Mouse (Mus musculus) ES-Bruce4 (cell line): ENCODE data around the gene Fam169b.

ENCODE experiments used
- CTCF ChIP-seq: IDR thresholded peaks from one replicate; pipeline ENCODE4 v1.8.1; 2011; ENCODE audit warnings: low read depth, low read length
- EP300 ChIP-seq: IDR thresholded peaks from 2 replicates; pipeline ENCODE4 v1.6.1; 2011; ENCODE audit warnings: low read depth, low read length; ENCODE audit not compliant: insufficient read depth
- POLR2A ChIP-seq: IDR thresholded peaks from one replicate; pipeline ENCODE4 v1.8.1; 2011; ENCODE audit warnings: low read length; ENCODE audit not compliant: insufficient read depth

DNA sequence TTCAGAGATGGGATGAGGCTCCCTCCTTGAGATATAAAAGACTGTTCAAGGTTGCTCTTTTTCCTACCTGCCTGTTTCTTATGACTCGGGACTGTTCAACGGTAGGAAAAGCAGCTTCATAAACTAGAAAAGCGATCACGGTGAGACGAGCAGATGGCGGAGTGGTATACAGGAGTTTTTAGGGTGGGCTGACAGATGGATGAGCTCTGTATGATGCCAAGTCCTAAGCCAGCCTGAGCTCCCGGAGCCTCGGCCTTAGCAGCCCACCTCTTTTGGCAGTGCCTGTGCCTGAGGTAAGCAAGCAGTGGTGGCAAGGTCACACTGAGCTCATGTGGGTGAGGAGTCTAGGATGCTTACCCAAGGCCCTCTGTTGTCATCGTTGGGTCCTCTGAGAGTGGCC, 42.8 kb upstream of the Fam169b start:
- TF ChIP-seq CTCF (no peak), EP300 (no peak), POLR2A (no peak)
